Mouse (Mus musculus): ENCODE measurements at regions not wholly inside any gene's neighbourhood (a gene's known extent, or its start where the extent isn't known, plus 50 kb on each side); places are given as distances from the start of the nearest gene placed in this dataset.

DNA sequence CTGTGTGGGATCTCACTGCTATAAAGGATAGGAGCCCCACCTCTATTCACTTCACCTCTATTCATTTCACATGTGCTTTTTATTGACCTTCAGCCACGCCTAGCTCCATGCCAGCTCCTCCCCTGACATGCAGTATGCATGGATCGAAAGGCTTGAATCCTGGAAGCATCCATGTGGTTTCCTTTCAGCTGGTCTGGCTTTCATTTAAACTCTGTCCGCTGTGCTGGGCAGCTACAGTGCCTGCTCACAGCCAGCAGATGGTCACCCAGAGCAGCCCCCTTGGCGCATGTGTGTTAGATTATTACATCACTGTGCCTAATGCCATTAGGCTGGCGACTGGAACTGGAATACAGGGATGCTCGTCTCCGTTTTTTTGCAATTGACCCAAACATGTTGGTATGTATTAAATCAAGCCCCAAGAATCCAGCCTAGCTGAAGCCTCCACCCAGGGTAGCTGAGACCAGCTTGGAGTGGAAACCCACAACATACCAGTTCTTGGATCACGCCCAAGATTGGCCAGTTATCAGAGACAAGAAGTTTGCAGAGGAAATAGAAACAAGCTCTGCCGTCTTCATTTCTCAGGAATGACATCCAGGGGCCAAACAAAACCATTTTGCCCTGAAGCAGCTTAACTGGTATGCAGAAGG is 113.2 kb downstream of the Inhbb start:
- DNase-seq (ENCODE audit: low spot score in 2 of 2) = no peak

DNA sequence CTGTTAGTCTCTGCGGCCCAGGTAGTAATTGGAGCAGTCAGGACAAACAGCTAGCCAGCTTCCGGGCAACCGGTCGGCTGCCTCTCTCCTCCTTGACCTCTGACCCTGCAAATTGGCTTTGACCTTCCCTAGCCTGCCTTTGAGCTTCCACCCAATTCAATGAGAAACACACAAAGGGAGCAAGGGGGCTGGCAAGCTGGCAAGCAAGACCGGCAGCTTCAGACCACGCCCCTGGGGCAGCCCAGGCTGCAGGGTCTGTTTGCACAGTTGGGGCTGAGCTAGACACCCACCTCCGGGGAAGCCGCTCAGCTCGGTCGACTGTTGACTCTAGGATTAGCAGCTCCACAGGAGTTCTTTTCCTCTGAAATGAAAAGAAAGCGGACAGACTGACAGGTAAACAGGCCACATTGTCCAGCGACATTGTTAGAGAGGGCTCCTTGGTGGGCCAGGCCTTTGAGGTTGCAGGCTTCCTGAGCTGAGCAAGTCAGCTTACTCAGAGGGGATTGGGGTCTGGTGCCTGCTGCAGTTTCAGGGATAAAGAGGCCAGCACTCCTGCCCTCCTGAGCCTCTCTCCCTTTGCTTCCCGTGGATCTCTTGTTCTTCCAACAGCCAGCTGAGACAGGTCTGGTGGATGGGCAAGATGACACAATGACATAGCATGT is 116.6 kb downstream of the Inhbb start:
- no peak for DNase-seq (ENCODE audit: low spot score in 2 of 2)

GRCm38 (mm10) chr1:119304470-119304980 is 117.5 kb downstream of the Inhbb start:
- DNase-seq (ENCODE audit: low spot score in 2 of 2) = no peak

DNA sequence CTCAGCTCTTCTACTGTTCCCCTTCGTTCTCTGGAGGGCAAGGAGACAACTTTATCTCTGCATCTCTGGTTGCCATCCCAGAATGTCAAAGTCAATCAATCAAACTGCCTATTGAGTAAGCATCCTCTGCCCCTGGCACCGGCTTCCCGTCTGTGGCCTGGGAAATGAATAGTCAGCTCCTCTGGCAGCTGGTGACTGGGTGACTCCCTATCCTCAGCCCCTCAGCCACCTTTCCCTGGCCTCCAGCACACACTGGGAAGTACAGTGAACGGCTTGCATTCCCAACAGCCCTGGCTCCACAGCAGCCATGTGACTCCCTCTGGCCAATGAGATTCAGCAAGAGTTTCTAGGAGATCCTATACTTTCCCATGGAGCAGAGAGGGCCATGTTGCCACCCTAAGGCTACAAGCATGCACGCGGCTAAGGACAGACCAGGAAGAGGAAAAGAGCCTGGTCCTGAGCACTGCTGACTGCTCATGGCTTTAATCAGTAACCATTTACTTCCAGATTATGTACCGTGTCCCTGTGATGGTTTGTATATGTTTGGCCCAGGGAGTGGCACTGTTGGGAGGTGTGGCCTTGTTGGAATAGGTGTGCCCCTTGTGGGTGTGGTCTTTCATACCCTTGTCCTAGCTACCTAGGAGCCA is 119.6 kb downstream of the Inhbb start:
- no peak for DNase-seq (ENCODE audit: low spot score in 2 of 2)

DNA sequence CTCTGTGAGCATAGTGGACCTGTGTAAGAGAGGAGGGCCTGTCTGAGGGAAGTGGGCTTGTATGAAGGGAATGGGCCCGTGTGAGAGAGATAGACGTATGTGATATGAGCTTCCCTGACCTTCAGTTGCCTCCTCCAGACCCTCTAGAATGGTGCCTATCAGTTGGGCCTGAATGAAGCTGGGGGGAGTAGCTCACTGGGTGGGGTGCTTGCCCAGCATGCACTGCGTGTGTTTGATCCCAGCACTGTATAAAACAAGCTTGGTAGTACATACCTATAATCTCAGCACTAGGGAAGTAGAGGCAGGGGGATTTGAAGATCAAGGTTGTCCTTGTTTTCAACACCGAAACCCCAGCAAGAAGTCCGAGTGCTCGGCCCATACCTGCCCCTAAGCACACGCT is 120.1 kb downstream of the Inhbb start:
- DNase-seq (ENCODE audit: low spot score in 2 of 2) = no peak

DNA sequence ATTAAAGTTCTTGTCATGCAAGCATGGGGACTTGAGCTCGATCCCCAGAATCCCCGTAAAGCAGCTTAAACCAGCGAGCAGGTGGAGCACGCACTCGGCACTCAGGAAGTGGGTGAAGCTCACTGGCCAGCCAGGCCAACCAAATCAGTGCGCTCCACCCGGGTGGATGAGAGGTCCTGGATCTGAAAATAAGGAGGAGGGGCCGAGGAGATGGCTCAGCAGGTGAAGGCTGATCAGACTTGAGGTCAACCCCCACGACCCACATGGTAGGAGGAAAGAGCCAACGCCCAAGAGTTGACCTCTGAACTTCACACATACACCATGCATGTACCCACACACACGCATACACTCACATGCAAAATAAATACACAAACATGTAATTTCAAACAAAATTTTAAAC is 120.8 kb downstream of the Inhbb start:
- DNase-seq (ENCODE audit: low spot score in 2 of 2) = no peak

GRCm38 (mm10) chr1:119299842-119300752 is 122.0 kb downstream of the Inhbb start:
- no peak for DNase-seq (ENCODE audit: low spot score in 2 of 2)

- no peak for DNase-seq (ENCODE audit: low spot score in 2 of 2)
Observed at GRCm38 (mm10) chr1:119298696-119299230, 123.3 kb downstream of the Inhbb start.

GRCm38 (mm10) chr1:119295121-119295520 is 126.9 kb downstream of the Inhbb start:
- no peak for DNase-seq (ENCODE audit: low spot score in 2 of 2)

- no peak for DNase-seq (ENCODE audit: low spot score in 2 of 2)
Observed at GRCm38 (mm10) chr1:119293839-119294238, 128.2 kb downstream of the Inhbb start.

- DNase-seq (ENCODE audit: low spot score in 2 of 2) = no peak
Observed at GRCm38 (mm10) chr1:119292216-119292615, 129.8 kb downstream of the Inhbb start.

GRCm38 (mm10) chr1:119290165-119290916 is 131.7 kb downstream of the Inhbb start:
- no peak for DNase-seq (ENCODE audit: low spot score in 2 of 2)

DNA sequence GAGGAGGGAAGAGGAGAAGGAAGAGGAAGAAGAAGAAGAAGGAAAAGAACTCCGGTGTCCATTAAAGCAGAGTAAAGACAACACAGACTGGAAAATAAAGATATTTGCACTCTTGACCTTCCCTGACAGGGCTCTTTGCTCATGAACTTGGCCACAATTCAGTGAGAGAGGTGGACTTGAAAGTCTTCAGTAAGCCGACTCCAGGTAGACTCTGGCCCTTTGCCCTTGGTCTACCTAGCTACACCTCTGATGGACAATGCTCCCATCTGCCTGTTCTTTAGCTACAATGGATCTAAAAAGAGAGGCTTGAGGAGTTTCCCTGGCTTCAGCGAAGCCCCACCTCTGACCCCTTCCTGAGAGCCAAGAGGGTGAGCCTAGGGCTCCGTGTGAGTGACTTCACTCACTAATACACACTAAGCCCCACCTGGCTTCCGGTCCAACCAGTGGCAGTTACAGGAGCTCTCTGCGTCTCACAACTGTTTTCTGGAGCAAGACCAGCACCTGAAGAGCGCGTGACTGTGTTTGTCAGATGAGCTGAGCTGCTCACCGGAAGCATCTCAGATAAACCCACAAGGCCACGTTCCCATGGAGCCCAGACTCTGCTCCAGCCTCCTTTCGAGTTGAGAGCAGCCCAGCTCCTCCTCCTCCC is 132.4 kb downstream of the Inhbb start:
- no peak for DNase-seq (ENCODE audit: low spot score in 2 of 2)

- no peak for DNase-seq (ENCODE audit: low spot score in 2 of 2)
Observed at GRCm38 (mm10) chr1:119282416-119282815, 139.6 kb downstream of the Inhbb start.

GRCm38 (mm10) chr1:119279261-119279660 is 142.8 kb downstream of the Inhbb start:
- no peak for DNase-seq (ENCODE audit: low spot score in 2 of 2)

- no peak for DNase-seq (ENCODE audit: low spot score in 2 of 2)
Observed at GRCm38 (mm10) chr1:119278528-119279201, 143.4 kb downstream of the Inhbb start.

DNA sequence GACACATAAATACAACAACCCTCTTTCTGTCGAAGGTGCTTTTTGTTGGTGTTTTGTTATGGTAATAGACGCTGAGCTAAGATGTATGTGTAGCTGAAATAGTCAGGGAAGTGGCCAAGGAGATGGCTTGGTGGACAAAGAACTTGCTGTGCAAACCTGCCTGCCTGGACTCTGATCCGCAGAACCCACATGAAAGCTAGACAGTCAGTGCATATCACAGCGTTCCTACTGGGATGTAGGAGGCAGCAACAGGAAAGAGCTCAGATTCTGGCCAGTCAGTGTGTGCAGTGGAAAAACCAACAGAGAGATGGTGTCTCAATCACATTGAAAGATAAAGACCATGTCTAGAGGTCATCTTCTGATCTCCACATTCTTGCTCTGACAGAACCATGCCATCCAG is 144.1 kb downstream of the Inhbb start:
- no peak for DNase-seq (ENCODE audit: low spot score in 2 of 2)

GRCm38 (mm10) chr1:119266013-119266412 is 156.0 kb downstream of the Inhbb start:
- no peak for DNase-seq (ENCODE audit: low spot score in 2 of 2)

- DNase-seq (ENCODE audit: low spot score in 2 of 2) = no peak
Observed at GRCm38 (mm10) chr1:119265192-119265891, 156.7 kb downstream of the Inhbb start.
